Mouse (Mus musculus) adrenal gland, adult 2 months (tissue): ENCODE measurements around the gene Clec4b2. TPM values are rescaled to one million over a fixed set of nuclear protein-coding genes. Genes with fewer than 3 reads are reported as not detected.

Experiments used
- polyA plus RNA-seq: library from polyadenylated mRNA; depleted of rRNA; stranded (reverse); fragments of >200 nt; gene quantifications from 2 replicates; pipeline ENCODE4 v1.2.3, GENCODE M21; 2012; rRNA removed
- total RNA-seq, 2 experiments: library from RNA; stranded (reverse); gene quantifications; 2 replicates each; pipeline ENCODE4 v1.2.3; 2021

The Clec4b2 gene
- total and polyA plus RNA-seq, 3 experiments = 0.35 TPM; not detected in 2

Other genes starting within 250 kb of the Clec4b2 start
- gene Clec4a3, start 220.4 kb upstream of the Clec4b2 start, total RNA-seq = 1 to 10 TPM; 3.7 to 3.8 TPM
- gene Clec4a3, start 220.4 kb upstream of the Clec4b2 start, polyA plus RNA-seq = not detected in 2 replicates
- not detected for gene Clec4a4, start 182.5 kb upstream of the Clec4b2 start, total RNA-seq
- gene Clec4a4, start 182.5 kb upstream of the Clec4b2 start, polyA plus RNA-seq = not detected in 2 replicates
- gene Clec4b1, start 122.9 kb upstream of the Clec4b2 start, total RNA-seq = 1 to 10 TPM in 1 of 2 experiments, under 1 TPM in 1; 0.40 to 1.2 TPM
- gene Clec4b1, start 122.9 kb upstream of the Clec4b2 start, polyA plus RNA-seq = 0.25 and 0.32 TPM in 2 replicates
- gene Clec4a2, start 66.5 kb upstream of the Clec4b2 start, total RNA-seq = 1 to 10 TPM; 1.9 to 4.9 TPM
- 0.48 and 0.51 TPM in 2 replicates for gene Clec4a2, start 66.5 kb upstream of the Clec4b2 start, polyA plus RNA-seq
- 1 to 10 TPM in 1 of 2 experiments, under 1 TPM in 1; 0.52 to 2.4 TPM for gene Clec4n, start 57.0 kb downstream of the Clec4b2 start, total RNA-seq
- 0.13 and 0.36 TPM in 2 replicates for gene Clec4n, start 57.0 kb downstream of the Clec4b2 start, polyA plus RNA-seq
- gene Clec4d, start 89.2 kb downstream of the Clec4b2 start, total RNA-seq = under 1 TPM; 0.35 to 0.55 TPM
- gene Clec4d, start 89.2 kb downstream of the Clec4b2 start, polyA plus RNA-seq = 0.17 TPM in 1 of 2 replicates, not detected in the other
- gene Clec4e, start 117.0 kb downstream of the Clec4b2 start, total RNA-seq = not detected
- gene Clec4e, start 117.0 kb downstream of the Clec4b2 start, polyA plus RNA-seq = 0.02 TPM in 1 of 2 replicates, not detected in the other
- not detected for gene Vmn2r19, start 135.4 kb downstream of the Clec4b2 start, total RNA-seq
- not detected in 2 replicates for gene Vmn2r19, start 135.4 kb downstream of the Clec4b2 start, polyA plus RNA-seq
- not detected for gene Vmn2r20, start 245.2 kb downstream of the Clec4b2 start, total RNA-seq
- not detected in 2 replicates for gene Vmn2r20, start 245.2 kb downstream of the Clec4b2 start, polyA plus RNA-seq